Mouse (Mus musculus) midbrain, embryonic 12.5 days (tissue): ENCODE measurements around the gene Gpr153. TPM values are rescaled to one million over a fixed set of nuclear protein-coding genes. Genes with fewer than 3 reads are reported as not detected.
A peak's percentile ranks its signal among the peaks of the same experiment; 100 is the strongest.

Experiments used
- ATAC-seq: fragments of 200-750 bp; cut with Nextera tagmentation; 2 replicates; pipeline ENCODE4 v1.8.0; 2017; ENCODE audit warnings: low read depth, moderate TSS enrichment, moderate library complexity; ENCODE audit not compliant: low FRiP score
- H3K27ac ChIP-seq: fragments of 300-500 bp; sonication (generic); replicated peaks from 2 replicates; pipeline ENCODE4 v1.5.1; 2016; ENCODE audit warnings: mild to moderate bottlenecking
- H3K27me3 ChIP-seq: fragments of 300-500 bp; sonication (generic); 2 replicates; pipeline ENCODE4 v1.6.1; 2016; ENCODE audit warnings: mild to moderate bottlenecking
- H3K36me3 ChIP-seq: fragments of 300-500 bp; sonication (generic); 2 replicates; pipeline ENCODE4 v1.6.1; 2016
- H3K4me1 ChIP-seq: fragments of 300-500 bp; sonication (generic); 2 replicates; pipeline ENCODE4 v1.6.1; 2016
- H3K4me2 ChIP-seq: fragments of 300-500 bp; sonication (generic); replicated peaks from 2 replicates; pipeline ENCODE4 v1.6.1; 2016; ENCODE audit warnings: mild to moderate bottlenecking, moderate library complexity
- H3K4me3 ChIP-seq: fragments of 300-500 bp; sonication (generic); 2 replicates; pipeline ENCODE4 v1.5.1; 2016; ENCODE audit warnings: mild to moderate bottlenecking
- H3K9ac ChIP-seq: fragments of 300-500 bp; sonication (generic); replicated peaks from 2 replicates; pipeline ENCODE4 v1.6.1; 2016; ENCODE audit warnings: mild to moderate bottlenecking, moderate library complexity
- H3K9me3 ChIP-seq: fragments of 300-500 bp; sonication (generic); 2 replicates; pipeline ENCODE4 v1.6.1; 2016; ENCODE audit warnings: mild to moderate bottlenecking
- WGBS: fragments of 180-500 bp; shearing (Covaris S2); methylation state at CpG from one replicate; pipeline ENCODE4 v1.1.7; 2016; 5-methylcytosine and 5-hydroxymethylcytosine counted together
- polyA plus RNA-seq: library from polyadenylated mRNA; unstranded; fragments of >200 nt; fragmentation: Nextera tagmentation; extraction: Ambion mirVana; gene quantifications from 2 replicates; pipeline ENCODE4 v1.2.1, GENCODE M21; 2016

Gene Gpr153
- polyA plus RNA-seq, 1 experiment from 2014 or later, result 12.3 TPM

DNA sequence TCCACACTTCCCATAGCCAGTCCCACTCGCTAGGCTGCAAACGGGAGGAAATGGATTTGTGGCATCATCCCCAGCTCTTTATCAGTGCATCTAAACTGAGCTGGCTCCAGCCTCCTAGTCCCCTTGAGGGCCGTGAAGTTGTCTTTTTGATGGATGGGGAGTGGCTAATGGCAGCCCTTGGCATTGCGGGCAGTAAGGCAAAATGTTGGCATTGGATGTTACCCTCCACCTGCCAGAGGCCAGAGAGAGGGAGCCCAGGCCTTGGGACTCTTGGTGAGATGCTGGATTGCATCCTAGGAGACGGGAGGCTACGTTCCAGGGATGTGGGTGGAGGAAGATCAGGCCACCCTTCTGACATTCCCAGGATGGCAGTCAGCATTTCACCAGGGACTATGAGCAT is 32.0 kb downstream of the Gpr153 start:
- ATAC-seq, result no peak
- H3K9me3 ChIP-seq, result no peaks in the 10 kb centered on the region
- H3K36me3 ChIP-seq, result peaks cover 49% of the 10 kb centered on the region
- H3K27me3 ChIP-seq, result peaks cover 18% of the 10 kb centered on the region
- H3K27ac ChIP-seq, result no peak overlapping the region
- 91% methylated on average over 6 of the region's 6 CpGs for WGBS
- H3K4me2 ChIP-seq, result no peak overlapping the region
- H3K4me3 ChIP-seq, result no peak overlapping the region
- H3K4me1 ChIP-seq, result no peaks in the 10 kb centered on the region
- no peak overlapping the region for H3K9ac ChIP-seq

DNA sequence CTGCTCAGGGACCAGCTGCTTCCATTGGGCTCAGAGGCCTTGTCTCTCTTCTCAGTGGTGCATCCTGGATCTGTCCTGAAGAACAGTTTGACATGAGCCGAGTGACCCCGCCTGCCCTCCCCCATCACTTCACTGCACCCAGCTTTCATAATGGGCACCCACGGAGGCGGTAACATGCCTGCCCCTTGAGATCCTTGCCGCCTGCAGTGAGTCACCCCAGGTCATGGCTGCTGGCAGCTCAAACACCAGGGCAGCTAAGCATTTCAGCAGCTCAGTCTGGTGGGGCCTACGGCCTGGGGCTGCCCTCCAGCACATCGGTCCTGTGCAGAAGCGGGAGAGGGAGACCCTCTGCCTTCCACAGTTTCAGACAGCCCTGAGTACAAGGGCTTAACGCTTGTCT is 33.5 kb downstream of the Gpr153 start:
- ATAC-seq, result no peak
- H3K36me3 ChIP-seq, result peaks cover 34% of the 10 kb centered on the region
- no peak overlapping the region for H3K9ac ChIP-seq
- no peak overlapping the region for H3K4me3 ChIP-seq
- H3K4me1 ChIP-seq, result 0 out of 2 replicates have a peak, but pooled peaks cover under 1% of the 10 kb centered on the region
- no peaks in the 10 kb centered on the region for H3K9me3 ChIP-seq
- H3K27me3 ChIP-seq, result peaks cover 33% of the 10 kb centered on the region
- no peak overlapping the region for H3K4me2 ChIP-seq
- 82% methylated on average over 9 of the region's 9 CpGs for WGBS
- no peak overlapping the region for H3K27ac ChIP-seq

DNA sequence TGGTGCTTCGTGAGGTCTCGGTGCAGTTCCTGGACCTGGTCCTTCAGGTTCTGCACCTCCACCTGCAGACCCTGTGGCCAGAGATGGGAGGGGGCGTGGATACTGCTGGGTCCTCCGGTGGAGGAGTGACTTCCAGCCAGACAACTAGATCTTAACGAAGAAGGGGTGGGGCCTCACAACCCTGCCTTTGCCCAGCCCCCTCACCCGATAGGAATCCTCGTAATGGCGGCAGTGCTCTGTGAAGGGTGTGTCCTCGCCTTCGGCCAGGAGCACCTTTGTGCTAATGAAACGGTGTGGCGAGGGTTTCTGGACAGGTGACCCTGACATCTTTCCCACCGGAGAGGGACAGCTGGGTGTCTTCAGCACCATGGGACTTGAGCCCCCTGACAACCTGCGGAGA is 38.2 kb downstream of the Gpr153 start:
- ATAC-seq, result no peak
- H3K4me3 ChIP-seq, result no peak overlapping the region
- no peak overlapping the region for H3K27ac ChIP-seq
- no peaks in the 10 kb centered on the region for H3K9me3 ChIP-seq
- WGBS, result 1% methylated on average over 14 of the region's 14 CpGs
- no peak overlapping the region; the same call in 1 of the 2 replicates for H3K4me2 ChIP-seq
- H3K4me1 ChIP-seq, result peaks cover 23% of the 10 kb centered on the region
- peaks cover 80% of the 10 kb centered on the region for H3K27me3 ChIP-seq
- no peak overlapping the region for H3K9ac ChIP-seq
- H3K36me3 ChIP-seq, result peaks cover 5% of the 10 kb centered on the region; the same call in 1 of the 2 replicates

DNA sequence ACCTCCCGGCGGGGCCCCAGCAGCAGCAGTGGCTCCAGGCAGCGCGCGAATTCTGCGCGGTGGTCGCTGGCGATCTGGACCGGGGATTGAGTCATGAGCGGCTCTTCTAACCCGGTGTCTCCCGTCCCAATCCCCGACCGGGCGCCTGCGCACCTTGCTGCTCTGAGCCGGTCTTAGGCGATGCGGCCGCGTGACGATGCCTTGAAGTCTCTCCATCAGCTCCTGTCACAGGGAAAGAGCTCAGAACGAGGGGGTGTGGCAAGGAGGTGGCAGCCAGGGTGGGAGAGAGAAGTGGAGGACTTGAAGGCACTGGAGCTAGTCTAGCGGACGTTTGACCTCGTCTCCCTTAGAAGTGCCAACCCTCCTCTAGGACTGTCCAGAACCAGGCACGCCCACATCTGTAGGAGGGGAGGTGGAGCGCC is 39.2 kb downstream of the Gpr153 start:
- Histone ChIP-seq H3K9ac (no peak overlapping the region; the same call in 1 of the 2 replicates), H3K4me1 (peaks cover 23% of the 10 kb centered on the region), H3K4me3 (peak overlapping the region; percentile 31), H3K27me3 (peaks cover 90% of the 10 kb centered on the region), H3K4me2 (peak overlapping the region; percentile 52), H3K27ac (no peak overlapping the region), H3K9me3 (no peaks in the 10 kb centered on the region), H3K36me3 (peaks cover 5% of the 10 kb centered on the region; the same call in 1 of the 2 replicates)
- WGBS, result 1% methylated on average over 29 of the region's 29 CpGs
- no peak for ATAC-seq

DNA sequence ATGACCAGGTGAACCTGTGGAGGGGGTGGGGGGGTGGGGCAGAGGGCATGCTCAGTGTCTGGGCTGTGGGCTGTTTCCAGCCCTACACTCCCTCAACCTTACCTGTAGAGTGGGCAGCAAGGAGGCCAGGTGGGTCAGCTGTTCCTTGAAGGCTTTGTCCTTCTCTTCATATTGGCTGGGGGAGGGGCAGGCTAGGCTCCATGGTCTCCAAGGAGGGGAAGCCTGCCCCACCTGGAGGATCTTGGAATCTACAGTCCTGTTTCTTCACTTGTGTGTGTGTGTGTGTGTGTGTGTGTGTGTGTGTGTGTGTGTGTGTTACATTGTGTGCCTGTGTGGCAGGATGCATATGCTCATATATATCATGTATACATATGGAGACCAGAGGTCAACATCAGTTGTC is 39.9 kb downstream of the Gpr153 start:
- no peak for ATAC-seq
- Histone ChIP-seq H3K4me2 (peak overlapping the region; percentile 52; the same call in 1 of the 2 replicates), H3K4me3 (no peak overlapping the region), H3K27me3 (peaks cover 97% of the 10 kb centered on the region), H3K27ac (no peak overlapping the region), H3K9ac (no peak overlapping the region), H3K4me1 (peaks cover 23% of the 10 kb centered on the region), H3K9me3 (no peaks in the 10 kb centered on the region), H3K36me3 (0 out of 2 replicates have a peak, but pooled peaks cover under 1% of the 10 kb centered on the region)

DNA sequence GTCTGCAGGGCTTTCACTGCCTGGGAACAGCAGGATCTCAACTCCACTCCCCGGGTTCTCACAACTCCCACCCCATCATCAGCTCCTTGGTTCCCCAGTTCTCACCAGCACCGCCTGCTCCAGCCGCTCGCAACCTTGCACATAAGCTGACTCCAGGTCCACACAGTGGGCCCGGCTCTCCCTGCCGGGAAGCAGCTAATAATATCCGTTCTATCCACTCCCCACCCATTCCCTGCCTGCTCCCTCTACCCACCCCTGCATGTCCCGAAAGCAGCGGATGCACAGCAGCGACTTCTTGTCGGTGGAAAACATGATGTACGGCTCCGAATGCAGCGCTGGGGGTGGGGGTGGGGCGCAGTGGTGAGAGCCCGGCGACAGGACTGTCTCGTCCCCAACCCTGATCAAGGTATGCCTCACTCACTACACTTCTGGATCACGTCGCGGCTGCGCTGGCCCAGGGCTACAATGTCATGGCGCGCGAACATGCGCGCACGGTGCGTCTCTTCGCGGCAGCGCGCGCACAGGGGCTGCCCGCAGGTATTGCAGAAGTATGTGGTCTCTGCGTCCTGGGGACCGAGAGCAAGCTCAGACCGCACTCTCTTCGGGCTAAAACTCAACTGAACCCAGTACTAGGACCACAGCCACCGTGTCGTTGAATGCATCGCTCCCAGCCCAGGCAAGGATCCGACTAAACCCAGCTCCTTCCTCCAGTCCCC is 41.6 kb downstream of the Gpr153 start:
- WGBS, result under 1% methylated on average over 43 of the region's 43 CpGs
- Histone ChIP-seq H3K27me3 (peaks cover 85% of the 10 kb centered on the region), H3K36me3 (no peaks in the 10 kb centered on the region)

DNA sequence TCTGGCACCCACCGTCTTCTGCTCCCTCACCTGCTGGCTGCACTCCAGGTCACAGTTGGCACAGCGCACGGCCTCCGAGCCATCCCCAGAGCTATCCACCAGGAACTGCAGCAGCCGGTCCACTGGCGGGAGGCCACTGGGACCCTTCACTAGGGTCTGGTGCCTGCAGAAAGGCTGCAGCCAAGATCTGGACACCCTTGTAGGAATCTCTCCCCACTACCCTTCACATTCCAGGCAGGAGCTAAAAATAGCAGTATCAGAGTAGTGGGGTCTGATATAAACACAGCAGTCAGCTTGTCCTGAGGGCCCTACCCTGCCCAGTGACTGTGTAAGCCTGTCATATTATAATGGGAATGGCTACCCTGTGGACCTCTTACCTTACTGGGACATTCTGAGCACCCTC is 43.6 kb downstream of the Gpr153 start:
- Histone ChIP-seq H3K4me3 (no peak overlapping the region), H3K27me3 (peaks cover 75% of the 10 kb centered on the region), H3K9ac (no peak overlapping the region), H3K36me3 (no peaks in the 10 kb centered on the region), H3K27ac (no peak overlapping the region), H3K4me2 (no peak overlapping the region), H3K9me3 (no peaks in the 10 kb centered on the region), H3K4me1 (peaks cover 22% of the 10 kb centered on the region)
- ATAC-seq, result no peak
- 92% methylated on average over 6 of the region's 6 CpGs for WGBS

More for the DNA sequence above, 41.6 kb downstream of the Gpr153 start:
- H3K4me3 ChIP-seq, result peak overlapping the region; percentile 27
- peak overlapping the region; percentile 43 for H3K4me2 ChIP-seq
- H3K9ac ChIP-seq, result no peak overlapping the region
- no peak overlapping the region for H3K27ac ChIP-seq
- no peaks in the 10 kb centered on the region for H3K9me3 ChIP-seq
- no peak for ATAC-seq
- peaks cover 23% of the 10 kb centered on the region for H3K4me1 ChIP-seq

DNA sequence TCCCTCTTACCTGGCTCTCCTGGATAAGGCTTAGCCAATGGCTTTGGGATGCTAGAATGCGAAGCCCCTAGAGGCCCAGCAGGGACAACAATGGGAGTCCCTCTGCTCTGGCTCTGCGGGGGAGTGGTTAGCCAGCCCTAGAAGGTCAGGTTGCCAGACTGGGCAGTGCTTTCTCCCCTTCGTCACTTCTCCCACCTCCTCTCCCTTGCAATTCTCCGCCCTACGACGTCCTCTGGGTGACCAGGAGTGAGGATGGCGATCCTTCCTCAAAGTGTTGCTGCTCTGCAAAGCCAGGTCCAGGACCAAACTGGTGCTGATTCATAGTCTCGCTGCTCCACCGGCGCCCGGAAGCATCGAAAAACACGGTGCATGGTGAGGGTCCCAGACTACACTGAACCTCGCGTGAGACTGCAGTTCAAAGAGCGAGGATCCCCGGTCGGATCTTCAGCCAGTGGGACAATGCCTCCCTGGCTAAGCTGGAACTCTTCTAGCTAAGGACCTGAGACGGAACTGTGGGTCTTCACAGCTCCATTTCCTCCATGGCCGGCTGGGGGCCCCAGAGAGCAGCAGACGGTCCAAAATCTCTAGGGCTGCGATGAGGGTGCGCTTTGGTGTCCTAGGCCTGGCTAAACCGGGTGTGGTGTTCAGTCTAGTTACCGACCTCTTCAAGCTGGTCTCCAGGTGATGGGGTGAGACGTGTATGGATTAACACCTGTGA is 44.6 kb downstream of the Gpr153 start, which contains the start of gene Rnf207:
Gene Rnf207 (minus strand): TSS at position 477 of the 718 bp plus-strand sequence.
- no peaks in the 10 kb centered on the region for H3K9me3 ChIP-seq
- H3K9ac ChIP-seq, result peak within 1 kb of the TSS; percentile 8; the same call in 1 of the 2 replicates
- peak within 1 kb of the TSS; percentile 37 for H3K4me2 ChIP-seq
- peaks cover 65% of the 10 kb centered on the region for H3K27me3 ChIP-seq
- peak within 1 kb of the TSS; percentile 17 for H3K4me3 ChIP-seq
- peaks cover 11% of the 10 kb centered on the region for H3K4me1 ChIP-seq
- H3K27ac ChIP-seq, result no peak within 1 kb of the TSS
- 4% methylated on average over 26 of the region's 26 CpGs for WGBS
- H3K36me3 ChIP-seq, result no peaks in the 10 kb centered on the region
- ATAC-seq, result peak; percentile 28; the same call in 1 of the 2 replicates

DNA sequence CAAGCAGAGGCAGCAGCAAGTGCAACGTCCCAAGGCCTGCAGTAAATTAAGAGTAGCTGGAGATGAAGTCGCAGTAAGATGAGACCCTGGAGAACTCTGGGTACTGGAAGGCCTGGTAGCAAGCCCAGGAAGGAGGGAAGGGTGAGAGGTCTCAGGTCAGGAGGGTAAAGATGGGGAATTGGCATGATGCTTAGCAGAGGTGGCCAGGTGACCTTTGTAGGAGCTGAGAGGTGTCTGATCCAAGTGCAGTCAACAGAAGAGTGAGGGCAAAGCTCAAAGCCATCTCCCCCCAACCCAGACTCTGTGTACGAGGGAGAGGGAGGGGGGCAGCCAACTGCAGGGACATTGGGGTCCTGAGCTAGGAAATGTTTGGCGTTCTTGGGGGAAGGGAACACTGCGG is 47.4 kb downstream of the Gpr153 start:
- H3K4me3 ChIP-seq, result no peak overlapping the region
- no peak overlapping the region for H3K9ac ChIP-seq
- 0 out of 2 replicates have a peak overlapping the region, but pooled peaks have one; percentile 22 for H3K27ac ChIP-seq
- H3K9me3 ChIP-seq, result no peaks in the 10 kb centered on the region
- 51% methylated on average over 5 of the region's 5 CpGs for WGBS
- ATAC-seq, result no peak
- H3K36me3 ChIP-seq, result no peaks in the 10 kb centered on the region
- H3K4me1 ChIP-seq, result peaks cover 1% of the 10 kb centered on the region
- no peak overlapping the region for H3K4me2 ChIP-seq
- peaks cover 37% of the 10 kb centered on the region for H3K27me3 ChIP-seq

DNA sequence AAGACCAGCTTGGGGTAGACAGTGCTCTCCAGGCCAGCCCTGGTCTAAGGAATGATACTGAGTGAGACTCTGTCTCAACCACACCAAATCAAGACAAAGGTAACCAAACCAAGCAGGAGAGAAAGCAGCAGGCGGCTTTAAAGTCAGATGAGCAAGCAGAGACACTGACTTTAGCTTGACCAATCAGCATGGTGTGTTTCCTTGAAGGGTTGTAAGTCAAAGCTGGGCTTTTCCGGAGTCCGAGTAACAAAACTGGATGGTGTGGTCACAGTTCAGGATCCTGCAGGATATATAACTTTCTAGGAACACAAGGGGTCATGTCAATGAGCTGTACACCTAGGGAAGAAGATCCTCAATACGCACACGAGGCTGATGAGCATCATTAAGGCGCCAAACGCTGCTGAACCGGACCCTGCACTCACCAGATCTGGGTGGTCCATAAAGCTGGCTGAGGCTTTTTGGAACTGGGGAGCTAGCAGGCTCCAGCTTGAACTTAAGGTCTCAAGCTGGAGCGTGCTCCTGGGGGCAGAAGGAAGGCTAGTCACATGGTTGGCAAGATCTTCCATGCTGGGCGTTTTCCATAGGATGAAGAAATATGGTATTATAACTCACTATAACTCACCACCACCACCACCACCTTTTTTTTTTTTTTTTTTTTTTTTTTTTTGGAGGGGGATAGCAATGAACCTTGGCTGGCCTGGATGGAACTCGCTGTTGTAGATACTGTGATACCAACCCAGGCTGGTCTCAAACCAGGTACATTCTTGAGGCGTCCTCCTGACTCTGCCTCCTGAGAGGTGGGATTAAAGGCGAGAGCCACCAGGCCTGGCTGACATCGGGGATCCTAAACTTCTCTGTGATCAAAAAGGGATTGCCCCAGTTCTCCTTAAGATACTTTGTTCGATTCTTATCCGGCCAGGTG is 50.9 kb downstream of the Gpr153 start:
- Histone ChIP-seq H3K9me3 (no peaks in the 10 kb centered on the region), H3K27me3 (peaks cover 10% of the 10 kb centered on the region), H3K4me3 (peak overlapping the region; percentile 99), H3K9ac (no peak overlapping the region), H3K4me2 (peak overlapping the region; percentile 31; the same call in 1 of the 2 replicates), H3K4me1 (peaks cover 18% of the 10 kb centered on the region), H3K27ac (no peak overlapping the region), H3K36me3 (peaks cover 25% of the 10 kb centered on the region)
- 55% methylated on average over 16 of the region's 16 CpGs for WGBS
- peak; percentile 31 for ATAC-seq

DNA sequence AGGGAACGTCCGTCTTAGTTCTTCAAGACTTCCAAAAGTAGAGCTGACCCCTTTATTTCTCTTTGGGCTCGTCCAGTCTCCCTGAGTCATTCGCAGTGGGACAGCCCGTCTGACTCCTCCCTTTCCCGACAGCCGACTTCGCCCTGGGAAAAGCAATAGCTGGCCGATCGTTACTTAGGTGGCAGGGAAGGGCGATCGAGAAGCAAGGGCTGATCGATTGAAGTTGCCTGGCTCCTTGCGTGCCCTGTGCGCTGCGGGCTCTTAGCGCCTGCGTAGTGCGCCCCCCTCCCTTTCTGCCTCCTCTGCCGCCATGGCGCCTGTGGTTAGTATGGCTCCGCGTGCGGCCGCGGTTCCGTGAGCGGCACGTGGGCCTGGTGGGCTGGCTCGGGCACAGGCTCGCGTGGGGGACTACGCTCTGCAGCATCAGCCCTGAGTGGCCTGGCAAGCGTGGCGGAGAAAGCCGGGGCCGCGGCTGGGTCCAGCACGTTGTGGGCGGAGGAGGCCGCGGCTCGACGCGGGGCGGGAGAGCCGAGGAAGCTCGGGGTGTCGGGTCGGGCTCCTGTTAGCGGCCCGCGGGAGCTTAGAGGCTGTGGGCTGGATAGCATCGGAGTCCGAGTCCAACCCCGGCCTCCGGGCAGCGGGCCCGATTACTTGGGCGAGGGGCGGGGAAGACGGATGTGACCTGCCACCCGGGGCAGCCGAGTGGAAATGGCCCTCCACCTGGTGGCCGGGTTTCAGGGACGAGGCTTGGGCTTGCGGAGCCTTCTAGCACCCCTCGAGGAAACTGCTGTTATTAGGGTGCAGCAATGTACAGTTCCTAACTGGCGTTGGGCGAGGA is 51.8 kb downstream of the Gpr153 start, which contains the start of gene Rpl22:
Gene Rpl22 (plus strand): TSS at position 169 of the 838 bp plus-strand sequence.
- WGBS, result under 1% methylated on average over 69 of the region's 70 CpGs
- peak; percentile 94 for ATAC-seq
- peak within 1 kb of the TSS; percentile 40; the same call in 1 of the 2 replicates for H3K27ac ChIP-seq

More for the DNA sequence above, 51.8 kb downstream of the Gpr153 start, which contains the start of gene Rpl22:
- peaks cover 18% of the 10 kb centered on the region for H3K4me1 ChIP-seq
- peak within 1 kb of the TSS; percentile 90 for H3K4me2 ChIP-seq
- H3K4me3 ChIP-seq, result peak within 1 kb of the TSS; percentile 99
- peaks cover 10% of the 10 kb centered on the region for H3K27me3 ChIP-seq
- H3K36me3 ChIP-seq, result peaks cover 34% of the 10 kb centered on the region
- H3K9ac ChIP-seq, result peak within 1 kb of the TSS; percentile 92
- H3K9me3 ChIP-seq, result no peaks in the 10 kb centered on the region
